Mouse (Mus musculus) 3134 (cell line): ENCODE measurements around the gene Senp3.

Experiments
- DNase-seq: peaks from one replicate; pipeline ENCODE4 v3.0.0-alpha.2; 2011; ENCODE audit warnings: low spot score; ENCODE audit not compliant: insufficient read length; ENCODE audit errors: extremely low read depth

Senp3 gene

DNA sequence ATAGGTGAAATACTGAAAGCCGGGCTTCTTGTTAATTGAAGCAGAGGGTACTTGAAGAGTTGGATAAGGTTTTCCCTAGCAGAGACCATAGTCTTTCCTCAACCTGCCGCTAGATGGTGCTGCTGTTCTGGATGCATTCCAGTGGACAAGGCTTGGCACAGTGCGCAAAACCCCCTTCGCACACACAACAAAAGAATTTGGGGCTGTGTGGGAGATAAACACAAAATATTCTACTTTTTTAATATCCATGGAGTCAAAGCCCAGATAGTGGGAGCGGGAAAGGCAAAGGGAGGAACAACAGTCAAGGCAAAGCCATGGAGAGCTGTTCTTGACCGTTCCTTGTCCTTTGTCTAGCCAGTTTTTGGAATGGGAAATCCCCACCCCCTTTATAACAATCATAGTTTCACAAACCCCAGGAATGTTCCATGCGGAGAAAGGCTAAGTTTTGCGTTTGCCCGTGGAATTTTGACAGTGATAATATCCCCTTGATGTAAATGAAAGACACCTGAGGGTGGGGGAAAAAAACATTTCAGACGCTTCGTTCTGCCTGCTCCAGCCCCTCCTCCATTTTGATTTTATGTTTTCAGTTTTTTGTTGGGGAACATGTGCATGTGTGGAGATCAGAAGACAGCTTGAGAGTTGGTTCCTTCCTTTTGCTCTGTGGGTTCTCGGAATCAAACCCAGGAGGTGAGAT, 1.1 kb upstream of the Senp3 start:
- peak; percentile 54 for DNase-seq

DNA sequence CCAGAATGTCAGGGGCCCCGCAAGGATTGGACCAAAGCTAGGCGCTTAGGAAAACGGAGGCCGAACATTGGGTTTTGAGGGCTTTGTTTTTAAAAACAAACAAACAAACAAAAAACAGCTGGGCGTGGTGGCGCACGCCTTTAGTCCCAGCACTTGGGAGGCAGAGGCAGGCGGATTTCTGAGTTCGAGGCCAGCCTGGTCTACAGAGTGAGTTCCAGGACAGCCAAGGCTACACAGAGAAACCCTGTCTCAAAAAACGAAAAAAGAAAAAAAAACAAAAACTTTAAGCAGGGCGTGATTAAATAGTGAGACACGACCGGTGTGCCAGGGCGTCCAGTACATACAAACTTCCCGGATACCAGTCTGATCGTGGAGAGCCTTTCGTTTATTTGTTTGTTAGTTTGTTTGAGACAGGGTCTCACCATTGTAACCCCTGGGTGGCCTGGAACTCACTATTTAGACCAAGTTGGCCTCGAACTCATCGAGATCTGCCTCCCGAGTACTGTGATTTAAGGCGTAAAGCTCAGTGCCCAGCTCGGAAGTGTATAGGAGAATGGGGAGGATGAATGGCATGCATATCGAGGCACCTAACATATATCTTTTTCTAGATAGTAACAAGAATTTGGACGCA, 440 bp upstream of the Senp3 start:
- no peak for DNase-seq

DNA sequence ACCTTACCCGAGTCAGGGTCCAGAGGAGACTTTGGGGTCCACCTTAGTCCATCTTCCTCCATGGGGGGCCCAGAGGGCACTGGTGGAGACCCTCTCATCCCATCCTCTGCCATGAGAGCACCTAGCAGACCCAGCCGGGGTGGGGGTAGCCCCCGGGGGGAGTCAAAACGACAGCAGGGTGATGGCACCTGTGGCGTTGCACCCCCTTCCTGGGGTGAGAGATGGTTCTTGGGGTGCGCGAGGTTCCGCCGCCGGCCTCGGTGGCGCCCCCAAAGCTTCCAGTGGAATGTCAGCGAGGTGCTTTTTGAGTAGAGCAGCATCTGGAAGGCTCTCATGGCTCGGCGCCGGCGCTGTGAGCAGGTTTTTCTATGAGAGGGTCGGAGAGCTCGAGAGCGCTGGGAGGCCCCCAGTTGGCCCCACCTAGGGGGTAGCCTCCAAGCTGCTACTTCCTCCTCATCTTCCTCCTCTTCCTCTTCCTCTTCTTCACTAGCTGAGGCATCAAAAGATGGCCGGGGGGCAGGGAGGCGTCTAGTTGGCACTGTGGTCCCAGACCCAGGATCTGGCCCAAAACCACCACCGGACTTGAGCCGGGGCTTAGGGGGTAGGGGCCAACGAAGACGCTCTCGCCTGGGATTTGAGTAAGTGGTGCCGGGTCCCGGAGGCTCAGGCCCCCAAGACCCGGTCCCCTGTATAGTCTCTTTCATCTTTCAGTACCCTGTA, 1.6 kb downstream of the Senp3 start:
- DNase-seq, result no peak

DNA sequence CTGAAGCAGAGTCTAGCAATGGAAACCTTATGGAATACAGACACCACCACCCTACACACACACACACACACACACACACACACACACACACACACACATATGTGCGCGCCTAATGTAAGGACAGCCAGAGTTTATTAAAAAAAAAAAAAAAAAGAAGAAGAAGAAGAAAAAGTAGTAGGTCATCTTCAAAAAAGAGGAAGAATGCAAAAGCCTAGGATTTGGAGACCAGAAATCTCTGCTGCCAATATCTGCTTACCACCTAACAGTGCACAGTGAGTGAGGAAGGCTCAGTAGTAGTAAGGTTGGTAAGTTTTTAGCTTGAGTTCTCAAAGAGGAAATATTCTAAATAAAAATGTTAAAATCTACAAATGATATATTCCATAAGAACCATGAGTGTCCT, 2.7 kb downstream of the Senp3 start:
- no peak for DNase-seq

DNA sequence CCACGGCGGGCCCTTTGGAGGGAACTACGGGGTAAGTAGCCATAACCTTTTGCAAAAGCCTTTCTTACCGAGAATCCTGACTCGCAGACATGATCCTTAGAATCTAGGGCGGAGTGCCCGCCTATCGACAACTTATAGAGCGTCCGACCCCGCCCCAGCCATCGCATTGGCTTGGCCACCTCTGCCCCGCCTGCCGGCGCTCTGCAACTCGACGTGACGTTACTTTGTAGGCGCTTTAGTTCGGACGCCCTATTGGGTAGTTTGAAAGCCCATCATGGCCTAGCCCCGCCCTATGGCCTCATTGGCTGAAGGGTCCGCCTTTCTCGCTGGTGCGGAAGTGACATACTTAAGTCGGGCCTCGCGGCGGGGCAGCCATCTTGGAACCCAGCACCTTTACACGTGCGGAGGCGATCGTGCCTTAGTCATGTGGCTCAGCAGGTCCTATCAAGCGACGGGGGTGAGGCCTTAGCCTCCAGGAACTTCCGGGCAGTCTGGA, 9.6 kb downstream of the Senp3 start, which contains the start of gene Eif4a1:
Gene Eif4a1, minus strand, starts transcription at position 213 of the 496 bp plus-strand sequence.
- DNase-seq, result peak; percentile 100

DNA sequence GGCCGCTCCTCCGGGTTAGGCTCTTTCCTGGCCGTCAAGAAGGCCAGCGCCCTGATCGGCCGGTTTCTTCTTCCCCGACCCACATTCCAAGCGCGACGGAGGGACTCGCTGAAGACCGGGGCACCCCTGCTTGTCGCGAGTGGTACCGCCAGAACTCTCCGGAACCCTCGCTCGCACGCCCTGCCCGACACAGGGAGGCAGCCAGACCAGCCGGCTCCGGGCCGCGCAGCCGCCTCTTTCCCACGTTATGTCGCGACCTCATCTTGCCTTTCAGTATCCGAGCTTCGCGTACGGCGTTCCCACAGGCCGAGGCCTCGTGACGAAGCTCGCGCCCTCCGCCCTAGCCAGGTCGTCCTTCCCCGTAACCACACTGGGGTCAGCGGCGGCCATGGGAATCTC, 10.2 kb downstream of the Senp3 start:
- DNase-seq, result no peak

DNA sequence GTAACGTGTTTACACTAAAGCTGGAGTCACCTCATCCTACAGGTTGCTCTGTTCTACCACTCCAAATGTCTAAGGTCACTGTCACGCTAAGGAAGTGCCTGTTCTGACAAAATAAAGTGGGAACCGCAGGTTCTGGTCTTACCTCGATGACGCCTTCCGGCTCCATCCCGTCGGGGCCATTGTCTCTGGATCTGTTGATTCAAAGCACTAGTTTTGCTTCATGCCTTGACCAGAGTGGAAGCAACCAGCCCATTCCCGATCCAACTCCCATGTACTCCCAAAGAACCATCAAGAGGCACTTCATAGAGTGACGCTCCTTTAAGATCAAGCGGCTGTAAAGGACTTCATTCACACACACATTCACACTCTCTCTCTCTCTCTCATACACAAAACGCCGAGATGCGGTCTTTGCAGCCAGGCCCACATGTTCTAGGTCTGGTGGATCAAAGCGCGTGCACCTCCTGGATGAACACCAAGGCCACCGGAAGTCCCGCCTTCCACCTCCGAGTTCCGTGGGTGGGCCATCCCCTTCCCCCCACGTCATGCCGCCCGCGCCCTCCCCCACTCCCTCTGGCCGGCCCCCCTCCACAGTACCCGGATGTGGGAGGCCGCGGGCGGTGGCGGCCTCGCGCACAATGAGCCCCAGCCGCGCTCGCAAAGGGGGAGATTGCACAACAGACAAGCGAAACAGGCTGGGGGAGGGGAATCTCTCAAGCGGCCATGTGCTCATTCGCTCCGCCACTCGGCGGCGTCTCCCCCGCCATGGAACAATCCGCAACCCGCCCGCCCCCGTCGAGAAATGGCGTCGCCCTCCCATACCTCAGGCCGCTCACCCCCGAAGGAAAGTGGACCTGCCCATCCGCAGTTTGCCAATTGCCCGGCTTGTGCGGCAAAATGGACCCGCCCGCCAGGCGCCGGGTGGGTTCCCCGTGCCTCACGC, 10.8 kb downstream of the Senp3 start:
- DNase-seq, result peak; percentile 94

DNA sequence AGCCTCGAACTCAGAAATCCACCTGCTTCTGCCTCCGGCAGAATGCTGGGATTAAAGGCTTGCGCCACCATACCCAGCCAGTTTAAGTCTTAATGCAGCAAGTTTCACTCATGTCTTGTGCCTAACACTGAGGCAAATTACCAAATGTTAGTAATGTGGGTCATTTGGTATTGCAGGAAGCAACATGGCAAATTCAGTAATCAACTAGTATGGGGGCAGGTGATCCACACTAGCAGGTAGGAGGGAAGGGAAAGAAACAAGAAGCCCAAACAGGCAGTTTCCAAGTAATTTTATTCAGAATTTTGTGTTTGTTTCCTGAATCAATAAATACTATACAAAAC, 15.2 kb downstream of the Senp3 start:
- DNase-seq, result no peak

DNA sequence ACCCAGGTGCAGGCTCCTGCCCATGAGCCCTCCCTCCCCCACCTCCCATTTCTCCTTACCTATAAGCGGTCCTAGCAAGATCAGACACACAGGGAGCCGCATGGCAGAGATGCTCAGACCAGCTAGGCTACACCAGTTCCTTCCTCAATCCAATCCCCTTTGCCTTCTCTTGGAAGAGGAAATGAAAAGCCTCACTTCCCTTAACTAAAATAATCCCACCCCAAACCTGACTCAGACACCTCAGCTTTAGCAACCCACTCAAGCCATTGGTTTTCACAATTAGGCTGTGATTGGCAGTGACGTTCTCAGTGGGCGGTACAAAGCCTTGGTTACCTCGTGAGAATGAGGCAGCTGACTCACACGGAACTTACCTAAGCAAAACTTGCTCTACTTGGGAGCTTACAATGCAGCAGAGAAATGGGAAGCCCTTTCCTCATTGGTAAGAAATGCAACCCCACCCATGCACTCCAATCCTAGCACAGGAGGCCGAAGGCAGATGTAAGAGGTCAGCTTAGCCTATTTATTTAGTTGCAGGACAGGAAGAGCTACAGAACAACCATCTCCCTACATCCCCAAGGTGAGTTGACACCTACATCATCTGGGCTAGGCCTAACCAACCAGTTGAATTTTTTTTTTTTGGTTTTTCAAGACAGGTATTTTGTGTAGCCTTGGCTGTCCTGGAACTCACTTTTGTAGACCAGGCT, 15.8 kb downstream of the Senp3 start, which contains the start of gene Cd68:
Gene Cd68, minus strand, starts transcription at position 193 of the 704 bp plus-strand sequence.
- DNase-seq, result peak; percentile 68

DNA sequence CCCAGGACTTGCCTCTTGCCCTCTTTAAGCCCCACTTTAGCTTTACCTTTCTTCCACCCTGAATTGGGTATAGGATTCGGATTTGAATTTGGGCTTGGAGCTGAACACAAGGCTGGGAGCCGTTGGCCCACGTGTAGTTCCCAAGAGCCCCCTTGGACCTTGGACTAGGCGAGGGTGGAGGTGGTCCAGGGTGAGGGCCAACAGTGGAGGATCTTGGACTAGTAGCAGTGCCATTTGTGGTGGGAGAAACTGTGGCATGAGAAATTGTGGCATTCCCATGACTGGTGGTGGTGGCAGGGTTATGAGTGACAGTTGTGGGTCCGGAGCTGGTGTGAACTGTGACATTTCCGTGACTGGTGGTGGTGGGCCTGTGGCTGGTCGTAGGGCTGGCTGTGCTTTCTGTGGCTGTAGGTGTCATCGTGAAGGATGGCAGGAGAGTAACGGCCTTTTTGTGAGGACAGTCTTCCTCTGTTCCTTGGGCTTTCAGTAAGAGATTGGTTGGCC, 16.4 kb downstream of the Senp3 start:
- DNase-seq, result peak; percentile 64

DNA sequence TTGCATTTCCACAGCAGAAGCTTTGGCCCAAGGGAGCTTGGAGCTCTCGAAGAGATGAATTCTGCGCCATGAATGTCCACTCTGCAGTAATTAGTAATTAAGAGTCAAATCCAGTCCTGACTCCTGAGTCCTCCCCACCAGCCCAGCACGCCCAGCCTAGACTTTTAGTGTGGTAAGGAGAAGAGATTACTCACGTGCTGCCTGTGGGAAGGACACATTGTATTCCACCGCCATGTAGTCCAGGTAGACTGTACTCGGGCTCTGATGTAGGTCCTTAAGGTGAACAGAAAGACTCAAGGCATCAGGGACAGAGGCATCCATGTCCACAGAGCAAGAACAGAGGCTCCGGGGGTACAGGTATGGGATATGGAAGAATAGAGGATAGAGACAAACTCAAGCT, 17.0 kb downstream of the Senp3 start:
- DNase-seq, result no peak

DNA sequence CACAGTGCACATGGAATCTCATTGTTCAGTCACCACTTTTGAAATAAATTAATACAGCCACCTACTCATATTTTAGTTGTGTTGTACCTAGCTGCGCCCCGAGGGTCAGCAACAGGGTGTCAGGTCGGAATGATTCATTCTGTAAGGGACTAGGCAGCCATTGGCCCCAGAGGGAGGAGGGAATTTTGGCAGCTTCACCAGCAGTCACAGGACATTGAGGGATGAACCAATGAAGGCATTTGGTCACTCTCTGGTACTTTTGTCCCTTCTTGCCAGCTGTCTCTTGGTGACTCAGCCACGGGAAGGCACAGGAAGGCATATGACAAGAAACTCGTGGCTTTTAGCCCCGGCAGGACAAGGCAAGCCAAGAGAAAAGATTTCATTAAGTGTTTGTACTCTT, 18.1 kb downstream of the Senp3 start:
- peak; percentile 78 for DNase-seq

DNA sequence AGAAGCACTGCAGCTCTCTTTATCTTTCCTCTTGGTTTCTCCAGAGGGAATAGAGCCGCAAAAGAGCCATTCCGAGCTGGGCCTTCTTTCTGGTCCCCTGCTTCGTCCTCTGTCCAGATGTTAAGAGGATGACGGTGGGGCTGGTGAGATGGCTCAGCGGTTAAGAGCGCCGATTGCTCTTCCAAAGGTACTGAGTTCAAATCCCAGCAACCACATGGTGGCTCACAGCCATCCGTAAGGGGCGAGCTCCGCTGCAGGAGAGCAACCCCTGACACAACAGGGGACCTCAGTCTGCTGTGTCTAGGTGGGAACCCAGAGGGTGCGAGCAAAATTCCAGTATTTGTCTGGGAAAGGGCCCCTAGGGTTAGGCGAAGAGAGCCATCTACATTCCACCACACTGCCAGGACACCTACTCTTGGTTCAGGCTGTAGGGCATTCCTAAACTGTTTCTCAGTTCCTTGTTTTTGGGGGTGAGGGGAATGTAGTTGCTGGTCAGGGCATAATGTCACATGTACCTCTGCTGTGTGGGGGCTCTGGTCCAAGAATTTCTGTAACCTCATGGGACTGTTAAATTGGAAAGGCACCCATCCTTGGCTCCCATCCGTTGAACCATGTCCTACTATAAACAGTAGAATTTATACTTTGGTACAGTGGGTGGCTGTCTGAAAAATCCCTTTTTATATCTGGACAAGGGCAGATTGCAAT, 18.8 kb downstream of the Senp3 start:
- no peak for DNase-seq

DNA sequence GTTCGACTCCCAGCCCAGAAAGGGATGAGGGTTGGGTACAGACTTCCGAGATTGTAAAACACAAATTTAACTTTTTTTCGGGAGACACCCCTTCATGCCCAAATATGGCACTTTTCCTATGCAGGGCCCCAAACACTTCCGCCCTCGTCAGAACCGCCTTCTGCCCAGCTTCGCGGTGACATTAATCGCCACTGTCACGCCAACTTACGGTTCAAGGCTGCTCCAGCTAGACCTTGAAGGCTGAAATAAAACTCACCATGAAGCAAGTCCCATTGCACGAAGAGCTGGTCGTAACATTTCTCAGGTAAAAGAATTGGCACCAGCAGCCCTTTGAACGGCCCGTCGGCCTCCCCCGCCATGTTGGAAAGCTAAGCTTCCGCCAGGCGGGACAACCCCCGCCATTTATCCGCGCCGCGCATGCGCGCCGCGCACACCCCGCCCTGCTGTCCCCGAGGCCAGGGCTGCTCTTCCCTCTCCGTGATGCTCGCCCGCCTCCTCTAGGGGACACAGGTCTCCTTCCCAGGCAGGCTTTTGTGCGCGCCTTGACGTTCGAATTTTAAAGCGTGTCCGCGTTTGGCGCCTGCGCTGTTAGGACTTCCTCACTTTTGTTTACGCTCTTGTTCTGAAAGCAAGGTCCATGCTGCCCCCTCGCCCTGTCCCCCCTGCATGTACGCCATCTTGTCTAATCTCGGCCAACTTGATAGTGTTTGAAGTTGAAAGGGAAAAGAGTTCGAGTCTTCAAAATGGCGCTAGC, 19.5 kb downstream of the Senp3 start, which contains the start of gene Mpdu1:
Gene Mpdu1, minus strand, starts transcription at position 430 of the 754 bp plus-strand sequence.
- DNase-seq, result peak; percentile 98

DNA sequence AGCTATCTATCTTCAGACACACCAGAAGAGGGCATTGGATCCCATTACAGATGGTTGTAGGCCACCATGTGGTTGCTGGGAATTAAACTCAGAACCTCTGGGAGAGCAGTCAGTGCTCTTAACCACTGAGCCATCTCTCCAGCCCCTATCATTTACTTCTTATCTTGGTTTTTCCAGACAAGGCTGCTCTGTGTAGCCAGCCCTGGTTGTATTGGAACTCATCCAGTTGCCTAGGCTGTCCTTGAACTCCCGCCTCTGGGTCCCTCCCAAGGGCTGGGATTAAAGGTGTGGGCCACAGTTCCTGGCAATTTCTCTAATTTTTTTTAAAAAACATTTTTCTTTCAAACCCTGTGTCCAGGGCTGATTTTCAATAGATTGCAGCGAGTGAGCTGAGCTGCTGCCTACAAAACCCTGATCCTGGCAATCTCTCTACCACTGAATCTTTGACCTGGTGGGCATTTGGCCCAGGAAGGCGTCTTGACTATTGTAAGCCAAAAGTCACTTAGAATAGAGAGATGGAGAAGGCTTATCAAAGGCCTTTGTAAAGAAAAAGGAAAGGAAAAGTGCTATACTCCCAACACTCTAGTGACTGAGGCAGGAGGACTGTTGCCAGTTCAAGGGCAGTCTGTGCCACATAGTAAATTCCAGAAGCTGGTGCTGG, 20.5 kb downstream of the Senp3 start:
- no peak for DNase-seq

DNA sequence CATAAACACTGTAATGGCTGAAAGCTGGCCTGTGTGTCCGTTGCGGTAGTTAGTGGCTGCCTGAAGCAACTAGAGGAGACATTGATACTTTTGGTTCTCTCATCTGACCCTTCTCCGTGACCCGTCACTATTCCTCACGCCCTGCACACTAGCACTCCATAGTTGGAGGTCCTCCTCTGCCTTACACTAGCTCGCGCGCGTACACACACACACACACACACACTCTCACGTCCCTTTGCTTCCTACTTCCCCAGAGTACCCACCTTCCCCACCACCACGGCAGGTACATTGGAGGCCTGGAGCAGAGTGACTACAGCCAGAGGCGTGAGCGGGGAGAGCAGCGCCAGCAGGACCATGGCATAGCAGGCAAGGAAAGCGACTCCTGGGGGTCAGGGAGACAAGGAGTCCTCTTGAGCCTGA, 24.4 kb downstream of the Senp3 start:
- DNase-seq, result no peak

DNA sequence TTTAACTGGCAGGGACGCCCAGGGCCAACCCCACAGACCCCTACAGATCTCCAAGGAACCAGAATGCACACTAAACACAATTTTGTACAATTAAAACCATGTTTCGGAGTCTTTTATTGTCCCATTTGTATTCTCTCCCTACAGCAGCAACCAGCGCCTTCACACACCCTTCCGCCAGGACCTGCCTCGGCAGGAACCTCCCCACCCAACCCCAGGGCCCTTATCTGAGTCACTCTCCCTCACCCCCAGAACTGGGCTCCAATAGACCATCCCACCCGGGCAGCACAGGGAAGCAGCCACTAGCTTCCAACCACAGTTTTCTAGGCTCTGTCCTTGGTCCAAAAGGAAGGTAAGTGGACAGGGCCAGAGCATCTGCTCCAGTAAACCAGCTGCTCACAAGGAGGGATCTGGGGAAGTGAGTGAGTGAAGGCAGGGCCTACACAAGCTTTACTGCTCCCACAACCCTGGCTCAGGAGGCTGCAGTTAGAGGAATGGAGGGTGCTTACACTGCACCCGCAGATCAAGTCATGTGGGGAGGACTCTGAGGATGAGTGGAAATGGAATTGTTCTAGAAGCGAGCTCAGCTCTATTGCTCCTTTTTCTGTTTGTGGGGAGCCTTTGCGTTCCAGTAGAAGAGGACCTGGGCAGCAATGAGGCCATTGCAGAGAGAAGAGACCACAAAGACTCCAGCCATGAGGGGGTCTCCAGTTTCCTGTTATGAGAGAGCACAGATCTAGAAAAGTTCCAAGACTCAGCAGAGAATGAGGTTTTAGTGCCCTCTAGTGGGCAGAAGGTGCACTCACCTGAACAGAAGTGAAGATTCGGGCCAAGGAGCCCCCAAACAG, 25.0 kb downstream of the Senp3 start:
- no peak for DNase-seq
